Mouse (Mus musculus) ES-Bruce4 (cell line): ENCODE measurements at regions not wholly inside any gene's neighbourhood (a gene's known extent, or its start where the extent isn't known, plus 50 kb on each side); places are given as distances from the start of the nearest gene placed in this dataset.

Experiments
- CTCF ChIP-seq: IDR thresholded peaks from one replicate; pipeline ENCODE4 v1.8.1; 2011; ENCODE audit warnings: low read depth, low read length
- EP300 ChIP-seq: IDR thresholded peaks from 2 replicates; pipeline ENCODE4 v1.6.1; 2011; ENCODE audit warnings: low read depth, low read length; ENCODE audit not compliant: insufficient read depth
- POLR2A ChIP-seq: IDR thresholded peaks from one replicate; pipeline ENCODE4 v1.8.1; 2011; ENCODE audit warnings: low read length; ENCODE audit not compliant: insufficient read depth

- TF ChIP-seq CTCF (no peak), POLR2A (no peak), EP300 (no peak)
Measured at GRCm38 (mm10) chr12:70657493-70657810, 167.9 kb upstream of the Frmd6 start.
